Mouse (Mus musculus): Measurements from ENCODE around the gene Paqr5. TPM values are rescaled to one million over a fixed set of nuclear protein-coding genes. Genes with fewer than 3 reads are reported as not detected.

Gene Paqr5
- polyA plus RNA-seq, 1 experiment = not detected

DNA sequence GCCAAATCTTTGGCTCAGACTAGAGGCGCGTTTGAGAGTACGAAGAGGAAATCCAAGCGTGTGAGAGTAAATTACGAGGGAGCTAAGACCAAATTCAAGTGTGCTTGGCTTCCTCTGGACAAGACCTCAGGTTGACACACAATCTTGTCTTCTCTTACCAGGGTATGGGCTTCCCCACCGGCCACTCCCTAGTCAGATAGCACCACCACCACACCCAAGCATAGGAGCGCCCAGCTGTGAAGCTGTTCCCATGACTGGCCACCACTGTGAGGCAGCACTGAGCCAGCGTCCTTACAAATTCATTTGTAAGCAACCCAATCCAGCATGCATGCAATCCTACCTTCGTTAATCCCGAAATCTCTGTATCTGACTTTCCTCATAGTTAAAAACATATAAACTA lies 119.7 kb downstream of the Paqr5 start:
- Histone ChIP-seq H3K27ac (ENCODE audit: insufficient read depth, low read length) (no peak overlapping the region), H3K4me1 (ENCODE audit: control insufficient read depth, insufficient read depth, low read length) (no peaks in the 10 kb centered on the region), H3K4me3 (ENCODE audit: insufficient read depth, low read length) (no peak overlapping the region)
- peak; percentile 72; the same call in 1 of the 2 replicates for TF ChIP-seq CTCF (IDR thresholded peaks at IDR 0.05; ENCODE audit: borderline replicate concordance, insufficient read depth, low read length)
- no peak for TF ChIP-seq POLR2A (IDR thresholded peaks at IDR 0.05; ENCODE audit: low read depth, low read length)

DNA sequence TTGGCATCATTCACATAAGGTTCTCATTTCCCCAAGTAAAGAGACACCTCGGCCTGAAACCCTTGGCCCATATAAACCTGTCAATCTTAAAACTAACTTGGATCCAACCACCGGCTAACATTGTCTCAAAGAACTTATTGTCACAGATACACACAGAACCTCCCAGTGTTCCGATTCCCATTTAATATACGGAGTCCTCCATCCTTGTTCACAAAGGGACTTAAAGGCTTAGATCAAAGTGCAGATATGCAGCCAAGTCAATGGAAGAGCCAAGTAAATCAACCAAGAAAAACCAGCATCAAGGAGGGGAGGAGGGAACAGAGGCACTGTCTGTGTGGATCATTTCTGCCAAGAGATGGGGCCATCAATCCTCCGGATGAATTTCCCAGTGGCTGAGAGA lies 121.1 kb downstream of the Paqr5 start:
- Histone ChIP-seq H3K4me1 (ENCODE audit: control insufficient read depth, insufficient read depth, low read length) (no peaks in the 10 kb centered on the region), H3K27ac (ENCODE audit: insufficient read depth, low read length) (no peak overlapping the region), H3K4me3 (ENCODE audit: insufficient read depth, low read length) (no peak overlapping the region)
- no peak for TF ChIP-seq POLR2A (IDR thresholded peaks at IDR 0.05; ENCODE audit: low read depth, low read length)

DNA sequence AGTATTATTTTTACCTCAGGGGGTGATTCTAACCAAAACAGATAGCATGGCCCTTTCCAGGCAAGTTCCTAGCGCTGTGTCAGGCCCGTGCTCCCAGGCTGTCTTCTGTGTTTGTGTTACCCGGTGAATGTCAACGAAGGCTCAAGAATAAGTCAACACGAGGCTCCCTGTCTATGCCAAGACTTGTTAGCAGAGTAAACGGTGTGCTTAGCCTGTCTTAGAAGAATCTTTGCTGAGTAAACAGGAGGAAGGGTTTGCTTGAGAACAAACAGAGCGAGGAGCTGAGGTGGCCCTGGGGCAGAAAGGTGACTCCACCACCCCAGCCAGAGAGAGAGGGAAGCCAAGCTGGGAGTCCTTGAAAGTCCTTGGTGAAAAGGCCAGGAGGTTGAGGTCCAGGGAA lies 122.5 kb downstream of the Paqr5 start:
- TF ChIP-seq CTCF (IDR thresholded peaks at IDR 0.05; ENCODE audit: borderline replicate concordance, insufficient read depth, low read length) = no peak
- no peak for TF ChIP-seq POLR2A (IDR thresholded peaks at IDR 0.05; ENCODE audit: low read depth, low read length)
- H3K27ac ChIP-seq (ENCODE audit: insufficient read depth, low read length) = no peak overlapping the region
- no peak overlapping the region for H3K4me3 ChIP-seq (ENCODE audit: insufficient read depth, low read length)
- H3K4me1 ChIP-seq (ENCODE audit: control insufficient read depth, insufficient read depth, low read length) = no peaks in the 10 kb centered on the region

Other genes with a start within 250 kb of the Paqr5 start
- 3,879 and 4,235 TPM in 2 replicates for gene Rplp1, start 112.3 kb downstream of the Paqr5 start, polyA plus RNA-seq (2011; ENCODE audit: insufficient read length, low read depth, missing spikeins)
- gene Kif23, start 80.1 kb downstream of the Paqr5 start, polyA plus RNA-seq (2011; ENCODE audit: insufficient read length, low read depth, missing spikeins) = 54.7 and 91.4 TPM in 2 replicates
- gene Glce, start 95.8 kb upstream of the Paqr5 start, polyA plus RNA-seq (2011; ENCODE audit: insufficient read length, low read depth, missing spikeins) = 73.9 and 83.4 TPM in 2 replicates